Mouse (Mus musculus) ES-Bruce4 (cell line): ENCODE data around the gene Snx27. TPM values are rescaled to one million over a fixed set of nuclear protein-coding genes. Genes with fewer than 3 reads are reported as not detected.

Source experiments
- H3K27ac ChIP-seq: 2 replicates; pipeline ENCODE4 v1.5.1; 2012; ENCODE audit warnings: low read length, inconsistent platforms; ENCODE audit not compliant: insufficient read depth
- H3K27me3 ChIP-seq: 2 replicates; pipeline ENCODE4 v1.6.1; 2012; ENCODE audit warnings: mild to moderate bottlenecking, low read length, inconsistent platforms; ENCODE audit not compliant: control insufficient read depth, poor library complexity, insufficient read depth, severe bottlenecking
- H3K36me3 ChIP-seq: 2 replicates; pipeline ENCODE4 v1.6.1; 2012; ENCODE audit warnings: inconsistent platforms, mild to moderate bottlenecking, low read length, moderate library complexity; ENCODE audit not compliant: control insufficient read depth, poor library complexity, insufficient read depth, severe bottlenecking
- H3K4me1 ChIP-seq: one replicate; pipeline ENCODE4 v1.8.1; 2011; ENCODE audit warnings: low read length; ENCODE audit not compliant: control insufficient read depth, insufficient read depth
- H3K4me3 ChIP-seq: 2 replicates; pipeline ENCODE4 v1.5.1; 2011; ENCODE audit warnings: low read depth, mild to moderate bottlenecking, low read length
- H3K9ac ChIP-seq: 2 replicates; pipeline ENCODE4 v1.6.1; 2012; ENCODE audit warnings: low read depth, mild to moderate bottlenecking, inconsistent platforms; ENCODE audit not compliant: poor library complexity, severe bottlenecking
- H3K9me3 ChIP-seq: replicated peaks from 2 replicates; pipeline ENCODE4 v1.6.1; 2012; ENCODE audit warnings: mild to moderate bottlenecking, low read length, inconsistent platforms; ENCODE audit not compliant: control insufficient read depth, poor library complexity, insufficient read depth, severe bottlenecking
- CTCF ChIP-seq: IDR thresholded peaks from one replicate; pipeline ENCODE4 v1.8.1; 2011; ENCODE audit warnings: low read depth, low read length
- EP300 ChIP-seq: IDR thresholded peaks from 2 replicates; pipeline ENCODE4 v1.6.1; 2011; ENCODE audit warnings: low read depth, low read length; ENCODE audit not compliant: insufficient read depth
- POLR2A ChIP-seq: IDR thresholded peaks from one replicate; pipeline ENCODE4 v1.8.1; 2011; ENCODE audit warnings: low read length; ENCODE audit not compliant: insufficient read depth
- polyA plus RNA-seq: library from polyadenylated mRNA; stranded (reverse); fragments of >200 nt; gene quantifications from 2 replicates; pipeline ENCODE4 v1.2.4, GENCODE M21; 2011; ENCODE audit warnings: low read depth; ENCODE audit not compliant: missing spikeins, insufficient read depth, insufficient read length

Snx27 gene
- polyA plus RNA-seq, 1 experiment: 60.2 TPM

GRCm38 (mm10) chr3:94457055-94457454 lies 125.5 kb downstream of the Snx27 start:
- Histone ChIP-seq H3K27me3 (no peaks in the 10 kb centered on the region), H3K4me3 (no peak overlapping the region), H3K9ac (no peak overlapping the region), H3K4me1 (no peaks in the 10 kb centered on the region), H3K36me3 (no peaks in the 10 kb centered on the region), H3K9me3 (no peaks in the 10 kb centered on the region; the same call in 1 of the 2 replicates), H3K27ac (no peak overlapping the region)
- no peak for TF ChIP-seq EP300
- no peak for TF ChIP-seq POLR2A

- no peak for TF ChIP-seq POLR2A
- peak; percentile 67 for TF ChIP-seq CTCF
- TF ChIP-seq EP300: no peak
- H3K36me3 ChIP-seq: no peaks in the 10 kb centered on the region
- no peak overlapping the region for H3K27ac ChIP-seq
- no peaks in the 10 kb centered on the region; the same call in 1 of the 2 replicates for H3K9me3 ChIP-seq
- H3K4me3 ChIP-seq: no peak overlapping the region; the same call in 1 of the 2 replicates
- no peaks in the 10 kb centered on the region for H3K27me3 ChIP-seq
- H3K9ac ChIP-seq: no peak overlapping the region
- no peaks in the 10 kb centered on the region for H3K4me1 ChIP-seq
Measured at GRCm38 (mm10) chr3:94456529-94457000, 126.0 kb downstream of the Snx27 start.

GRCm38 (mm10) chr3:94449377-94449776 lies 133.1 kb downstream of the Snx27 start:
- H3K9ac ChIP-seq: no peak overlapping the region
- H3K4me1 ChIP-seq: no peaks in the 10 kb centered on the region
- no peak for TF ChIP-seq EP300
- TF ChIP-seq CTCF: no peak
- no peak for TF ChIP-seq POLR2A
- H3K27me3 ChIP-seq: no peaks in the 10 kb centered on the region
- no peak overlapping the region for H3K4me3 ChIP-seq
- H3K36me3 ChIP-seq: peaks cover 25% of the 10 kb centered on the region
- no peak overlapping the region for H3K27ac ChIP-seq
- H3K9me3 ChIP-seq: no peaks in the 10 kb centered on the region

Other genes with a start within 250 kb of the Snx27 start
- 0.48 and 0.90 TPM in 2 replicates for gene Them5, start 240.6 kb downstream of the Snx27 start, polyA plus RNA-seq
- gene C2cd4d, start 220.3 kb downstream of the Snx27 start, polyA plus RNA-seq: not detected in 2 replicates
- 0.59 and 0.66 TPM in 2 replicates for gene Rorc, start 209.9 kb downstream of the Snx27 start, polyA plus RNA-seq
- gene Lingo4, start 184.2 kb downstream of the Snx27 start, polyA plus RNA-seq: 0.33 TPM in 1 of 2 replicates, not detected in the other
- 8.8 and 12.3 TPM in 2 replicates for gene Tdrkh, start 169.4 kb downstream of the Snx27 start, polyA plus RNA-seq
- 31.3 and 32.3 TPM in 2 replicates for gene Mrpl9, start 139.4 kb downstream of the Snx27 start, polyA plus RNA-seq
- gene Oaz3, start 138.8 kb downstream of the Snx27 start, polyA plus RNA-seq: 0.56 and 0.91 TPM in 2 replicates
- not detected in 2 replicates for gene Celf3, start 104.4 kb downstream of the Snx27 start, polyA plus RNA-seq
- gene Riiad1, start 102.4 kb downstream of the Snx27 start, polyA plus RNA-seq: 2.5 TPM in 1 of 2 replicates, not detected in the other
- not detected in 2 replicates for gene Gm10972, start 60.4 kb upstream of the Snx27 start, polyA plus RNA-seq
- gene Tuft1, start 76.2 kb upstream of the Snx27 start, polyA plus RNA-seq: 18.4 and 21.5 TPM in 2 replicates
- gene Selenbp2, start 110.8 kb upstream of the Snx27 start, polyA plus RNA-seq: 3.3 TPM in 1 of 2 replicates, not detected in the other
- 65.5 and 69.2 TPM in 2 replicates for gene Cgn, start 203.8 kb upstream of the Snx27 start, polyA plus RNA-seq